Mouse (Mus musculus): ENCODE measurements at regions not wholly inside any gene's neighbourhood (a gene's known extent, or its start where the extent isn't known, plus 50 kb on each side); places are given as distances from the start of the nearest gene placed in this dataset.

DNA sequence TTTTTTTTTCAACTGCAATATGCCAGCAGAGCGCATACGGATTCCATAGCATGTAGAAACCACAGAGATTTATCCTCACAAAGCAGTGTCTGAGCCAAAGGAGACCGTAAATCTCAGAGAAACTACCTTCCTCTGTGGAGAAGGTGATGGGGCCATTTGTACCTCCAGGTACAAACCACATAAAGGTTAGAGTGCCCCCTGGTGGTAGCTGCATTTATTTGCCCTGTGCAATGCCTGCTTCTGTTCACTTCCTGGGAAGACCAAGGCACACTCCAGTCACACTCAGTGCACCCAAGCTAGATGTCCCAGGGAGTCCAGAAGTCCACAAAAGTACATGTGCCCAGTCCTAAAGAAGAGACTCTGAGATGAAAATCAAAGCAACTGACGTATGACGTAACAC, 104.1 kb upstream of the Dock1 start:
- peak; percentile 30; the same call in 1 of the 2 replicates for TF ChIP-seq CTCF (IDR thresholded peaks at IDR 0.05; ENCODE audit: control insufficient read depth, insufficient read depth, low read length)
- no peak for TF ChIP-seq POLR2A (IDR thresholded peaks at IDR 0.05; ENCODE audit: borderline replicate concordance, control insufficient read depth, low read depth, low read length)

All from bone marrow, adult 2 months (tissue).